Mouse (Mus musculus) left cerebral cortex, postnatal 36 days (tissue): ENCODE measurements around the gene Cym. TPM values are rescaled to one million over a fixed set of nuclear protein-coding genes. Genes with fewer than 3 reads are reported as not detected.

ENCODE experiments used
- DNase-seq, 2 experiments: peaks; one replicate each; pipeline ENCODE4 v3.0.0; 2021 to 2022; ENCODE audit warnings: low spot score in 2 of 2, mixed read lengths in 1 of 2
- intact Hi-C: fragments of 180-260 bp; cut with DNase I; formaldehyde crosslinking; loops from one replicate; pipeline ENCODE4 v1.15.1; 2025
- total RNA-seq, 2 experiments: library from RNA; stranded (reverse); gene quantifications; 2 replicates each; pipeline ENCODE4 v1.2.3; 2021

Gene Cym
- total RNA-seq, 2 experiments from 2014 or later, result not detected

DNA sequence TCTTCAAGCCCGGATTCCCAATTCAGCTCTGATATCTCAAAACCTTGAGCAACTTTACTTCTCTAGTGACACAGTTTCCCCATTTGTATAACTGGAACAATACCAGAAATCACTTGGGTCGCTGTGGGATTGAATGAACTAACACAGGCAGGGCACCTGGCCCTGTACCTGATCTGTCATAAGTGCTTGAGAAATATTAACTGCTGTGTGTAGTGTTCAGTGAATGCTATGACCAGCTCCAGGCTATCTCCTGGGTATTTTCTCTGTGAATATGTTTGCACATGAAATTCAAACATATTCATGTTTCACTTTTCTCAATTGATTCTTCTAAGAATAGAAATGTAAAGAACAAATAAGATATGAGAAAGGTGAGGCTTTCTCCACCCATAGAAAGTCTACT lies 40.7 kb downstream of the Cym start:
- DNase-seq, result no peak
- intact Hi-C loops, result no loop called here

DNA sequence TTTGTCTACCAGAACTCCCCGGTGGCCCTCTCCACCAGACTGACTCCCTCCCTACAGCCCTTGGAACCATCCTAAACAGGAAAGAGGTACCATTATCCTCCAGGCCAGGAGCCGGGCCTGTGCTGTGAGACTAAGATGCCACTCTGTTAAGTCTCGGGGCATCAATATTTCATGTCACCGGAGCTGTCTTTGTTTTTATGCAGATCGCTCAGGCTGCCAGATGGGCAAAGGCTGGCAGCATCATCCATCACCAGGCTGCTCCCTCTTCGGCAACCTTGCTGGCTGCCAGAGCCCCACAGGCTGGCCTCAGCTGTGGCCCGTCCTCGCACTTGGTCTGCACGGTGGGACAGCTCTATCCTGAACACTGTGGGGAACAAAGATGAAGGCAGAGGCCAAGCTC lies 45.0 kb downstream of the Cym start:
- intact Hi-C loops, result no loop called here
- no peak for DNase-seq

DNA sequence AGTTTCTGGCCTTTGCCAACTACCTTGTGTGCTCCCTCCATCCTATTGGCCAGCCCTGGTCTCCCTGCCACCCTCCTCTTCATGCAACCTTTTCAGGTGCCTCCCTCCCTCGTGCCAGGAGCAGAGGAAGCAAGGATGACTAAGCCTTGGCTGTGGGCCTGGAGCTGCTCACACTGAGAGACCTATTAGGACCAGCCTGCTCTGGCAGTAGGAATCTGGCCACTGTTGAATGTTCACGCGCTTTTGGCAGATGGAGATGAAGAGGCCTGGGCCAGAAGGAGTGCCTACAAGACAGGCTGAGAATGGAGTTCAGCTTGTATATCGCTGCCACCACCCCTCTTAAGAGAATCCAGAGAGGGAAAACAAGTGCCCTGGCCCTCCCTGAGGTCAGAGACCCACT lies 46.0 kb downstream of the Cym start:
- DNase-seq, result no peak
- intact Hi-C loops, result no loop called here

DNA sequence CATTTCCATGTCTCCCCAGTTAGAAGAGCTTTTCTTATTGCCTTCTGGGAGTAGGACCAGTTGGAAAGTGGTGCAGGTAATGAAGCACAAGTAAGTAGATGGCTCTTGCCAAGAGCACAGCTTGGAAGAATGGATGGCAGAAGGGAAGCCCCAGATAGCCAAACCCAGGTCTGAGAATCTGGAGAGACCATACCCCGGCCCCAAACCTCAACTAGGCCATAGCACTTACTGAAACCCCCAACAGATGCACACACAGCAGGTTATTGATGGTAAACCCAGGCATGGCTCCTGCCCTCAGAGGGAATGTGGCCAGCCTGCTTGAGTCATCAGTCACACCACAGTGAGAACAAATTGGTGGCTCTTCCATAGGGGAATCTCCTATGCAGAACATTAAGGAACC lies 49.0 kb downstream of the Cym start:
- intact Hi-C loops, result no loop called here
- no peak for DNase-seq

DNA sequence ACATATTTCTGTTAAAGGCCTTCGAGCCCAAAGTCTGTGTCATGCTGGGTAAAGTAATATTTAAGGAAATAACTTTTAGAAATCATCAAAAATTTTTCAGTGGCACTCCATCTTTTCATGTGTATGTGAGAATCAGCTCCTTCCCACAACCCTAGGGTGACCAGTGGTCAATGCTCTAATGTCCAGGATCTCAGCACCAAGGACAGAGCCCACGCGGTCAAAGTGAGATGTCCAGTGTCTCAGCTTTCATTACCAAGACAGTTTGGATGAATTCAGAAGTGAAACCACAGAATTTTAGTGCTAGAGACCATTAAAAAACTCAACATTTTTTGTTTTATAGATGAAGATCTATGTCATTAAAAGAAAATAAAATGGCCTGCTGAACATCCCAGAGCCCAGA lies 49.6 kb downstream of the Cym start:
- no peak for DNase-seq
- intact Hi-C loops, result no loop called here

DNA sequence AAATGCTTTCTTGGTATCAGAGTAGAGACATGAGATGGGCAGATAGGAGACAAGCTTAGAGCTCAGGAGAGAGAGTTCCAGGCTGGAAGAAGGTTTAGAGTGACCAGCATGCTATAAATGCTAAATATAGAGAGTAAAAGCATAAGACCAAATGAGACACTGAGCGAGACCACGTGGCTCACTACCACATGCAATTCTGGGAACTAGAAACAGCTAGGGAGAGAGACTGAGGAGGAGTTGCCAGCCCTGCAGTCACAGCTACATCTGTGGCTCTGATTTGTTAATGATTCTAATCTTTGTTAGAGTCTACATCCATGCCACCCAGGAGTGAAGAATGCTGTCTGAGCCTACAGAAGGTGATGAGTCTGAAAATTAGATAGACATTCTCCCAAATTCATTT lies 52.0 kb downstream of the Cym start:
- DNase-seq, result peak in 1 of 2 experiments; percentile 40

DNA sequence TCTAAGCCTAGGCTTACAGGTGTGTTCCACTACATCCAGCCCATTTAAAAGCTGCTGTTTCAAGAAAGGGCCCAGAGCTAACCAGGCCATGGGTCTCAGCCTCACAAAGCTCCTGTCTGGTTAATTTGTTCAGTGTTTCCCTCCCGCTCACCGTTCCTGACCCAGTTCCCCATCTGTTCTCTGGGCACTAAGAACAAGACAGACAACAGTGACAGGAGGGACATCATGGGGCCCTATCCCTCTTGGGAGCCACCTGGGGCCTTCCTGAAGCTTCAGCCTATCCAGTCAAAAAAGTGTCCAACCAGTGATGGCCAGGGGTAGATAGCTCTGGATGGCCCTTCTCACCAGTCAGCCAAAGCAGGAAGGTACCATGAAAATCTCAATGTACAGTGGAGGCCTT lies 58.8 kb downstream of the Cym start:
- DNase-seq, result no peak
- intact Hi-C loops, result no loop called here

More for the DNA sequence above, 52.0 kb downstream of the Cym start:
- intact Hi-C loops, result no loop called here

Other genes starting within 250 kb of the Cym start
- gene Kcna3, start 185.6 kb downstream of the Cym start, total RNA-seq, result 10 to 100 TPM; 30.7 to 31.1 TPM
- 100 to 1,000 TPM; 148 to 155 TPM for gene Kcna2, start 120.6 kb downstream of the Cym start, total RNA-seq
- under 1 TPM in 1 of 2 experiments, not detected in 1; 0.20 TPM for gene Kcna10, start 38.7 kb downstream of the Cym start, total RNA-seq
- not detected for gene A630076J17Rik, start 8.9 kb upstream of the Cym start, total RNA-seq
- gene Prok1, start 18.0 kb upstream of the Cym start, total RNA-seq, result not detected
- 10 to 100 TPM; 64.6 to 66.8 TPM for gene Lamtor5, start 57.1 kb upstream of the Cym start, total RNA-seq
- gene Slc16a4, start 69.5 kb upstream of the Cym start, total RNA-seq, result 1 to 10 TPM; 1.7 to 2.4 TPM
- 10 to 100 TPM; 24.2 to 30.0 TPM for gene Rbm15, start 111.9 kb upstream of the Cym start, total RNA-seq
- 10 to 100 TPM; 65.5 to 73.0 TPM for gene Kcnc4, start 237.8 kb upstream of the Cym start, total RNA-seq